Mouse (Mus musculus) activated CD4-positive, CD25-positive, alpha-beta regulatory T cell, adult 4 months (primary cell): Measurements from ENCODE around the gene Naa30. TPM values are rescaled to one million over a fixed set of nuclear protein-coding genes. Genes with fewer than 3 reads are reported as not detected.
A peak's percentile ranks its signal among the peaks of the same experiment; 100 is the strongest.
"Not testable (repeated sequence)": the region's sequence is repeated elsewhere in the genome, so short reads cannot be mapped to it uniquely, and the experiment has no call there.

ENCODE experiments used
- ATAC-seq: one replicate; pipeline ENCODE4 v1.8.0; 2017
- polyA plus RNA-seq, 2 experiments: library from polyadenylated mRNA; unstranded; fragments of 100-300 nt; shearing (Covaris generic); gene quantifications; one replicate each; pipeline ENCODE4 v1.2.1; 2017

Gene Naa30
- polyA plus RNA-seq = 1 to 10 TPM; 6.7 to 9.4 TPM

DNA sequence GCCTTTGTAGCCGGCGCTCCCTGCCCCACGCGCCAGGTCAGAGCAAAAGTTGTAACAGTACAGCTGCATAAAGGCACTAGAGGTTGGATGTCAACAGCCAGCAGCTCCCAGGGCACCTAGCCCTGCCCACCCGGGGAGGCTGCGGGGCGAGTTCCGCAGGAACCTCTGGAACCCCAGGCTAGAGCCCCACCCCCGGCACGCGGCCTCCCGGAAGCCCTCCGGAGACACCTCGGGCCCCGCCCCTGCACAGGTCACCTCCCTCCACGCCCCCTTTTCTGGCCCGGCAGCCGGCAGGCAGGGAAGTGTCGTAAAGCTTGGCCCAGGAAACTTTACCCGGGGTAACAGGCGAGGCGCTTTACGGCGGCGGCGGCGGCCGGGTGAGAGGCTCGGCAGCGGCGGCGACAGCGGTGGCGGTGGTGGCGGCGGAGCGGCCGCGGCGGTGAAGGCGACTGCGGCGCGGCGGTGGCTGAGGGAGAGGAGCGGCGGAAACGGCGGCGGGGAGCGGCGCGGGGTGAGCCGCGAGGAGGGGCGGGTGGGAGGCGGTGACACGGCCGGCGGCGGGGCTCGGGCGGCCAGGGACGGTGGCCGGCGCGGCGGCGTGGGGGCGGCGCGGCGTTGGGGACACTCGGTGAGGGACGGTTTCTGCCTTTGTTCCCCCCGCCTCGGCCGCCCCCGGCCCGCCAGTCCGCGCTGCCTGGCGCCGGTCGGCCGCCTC lies at the start of gene Naa30:
Gene Naa30, plus strand, starts transcription at position 360 of the 715 bp plus-strand sequence.
- ATAC-seq = peak; percentile 88

DNA sequence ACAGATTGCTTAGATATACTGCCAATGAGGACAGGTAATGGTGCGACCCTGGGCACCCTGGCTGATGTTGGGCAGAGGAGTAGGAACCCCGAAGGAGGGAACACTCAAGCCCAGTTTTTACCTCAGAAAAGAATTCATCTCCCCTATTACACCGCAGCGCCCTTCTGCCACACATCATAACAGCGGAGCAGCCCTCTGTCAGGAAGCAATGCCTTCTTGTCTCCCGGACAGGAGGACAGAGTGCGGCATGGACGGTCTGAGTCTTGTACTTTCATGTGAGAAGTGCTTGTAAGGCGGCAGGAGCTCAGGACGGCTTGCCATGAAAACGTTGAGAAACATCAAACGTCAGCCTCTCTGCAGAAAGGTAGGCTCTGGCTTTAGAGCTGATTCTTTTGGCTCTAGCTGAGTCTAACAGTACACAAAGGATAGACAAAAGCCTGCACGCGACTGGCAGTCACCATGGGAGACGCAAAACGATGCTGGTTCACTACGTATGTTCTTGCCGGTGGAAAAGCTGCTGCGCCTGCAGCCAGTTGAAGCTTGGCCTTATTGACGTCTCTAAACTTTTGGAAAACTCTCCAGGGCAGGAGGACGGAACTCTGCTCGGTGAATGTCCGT lies 44.8 kb upstream of the Naa30 start:
- no peak for ATAC-seq

DNA sequence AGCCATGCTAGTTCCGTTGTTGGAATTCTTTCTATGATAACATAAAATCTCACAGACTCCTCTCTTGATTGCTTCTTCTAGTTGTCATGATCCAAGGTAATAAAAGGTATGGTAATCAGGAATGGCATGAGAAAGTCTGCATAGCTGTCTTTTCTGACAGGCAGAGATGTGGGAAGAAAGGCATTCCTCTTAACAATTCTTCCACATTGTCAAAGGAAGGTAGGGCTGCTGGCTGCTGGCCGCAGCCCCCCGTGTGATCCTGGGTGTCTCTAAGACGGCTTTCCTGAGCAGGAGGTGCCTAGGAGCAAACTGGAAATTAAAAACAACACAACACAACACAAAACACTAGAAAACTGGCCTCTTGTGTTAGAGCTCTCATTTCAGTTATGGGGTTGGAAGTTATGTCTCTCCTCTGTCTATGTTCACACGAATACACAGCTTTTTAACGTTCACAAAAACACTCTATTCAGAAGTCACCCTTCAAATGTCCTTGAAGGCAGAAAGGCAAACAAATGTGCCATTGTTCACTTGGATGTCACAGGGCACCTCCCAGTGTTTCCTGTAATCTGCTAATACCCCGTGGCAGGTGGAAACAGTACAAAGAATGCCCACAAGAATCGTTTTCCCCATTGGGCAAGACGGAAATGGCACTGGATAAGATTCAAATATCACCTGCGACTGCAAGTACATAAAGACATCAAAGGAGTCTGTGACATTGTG lies 43.3 kb upstream of the Naa30 start:
- ATAC-seq = no peak

DNA sequence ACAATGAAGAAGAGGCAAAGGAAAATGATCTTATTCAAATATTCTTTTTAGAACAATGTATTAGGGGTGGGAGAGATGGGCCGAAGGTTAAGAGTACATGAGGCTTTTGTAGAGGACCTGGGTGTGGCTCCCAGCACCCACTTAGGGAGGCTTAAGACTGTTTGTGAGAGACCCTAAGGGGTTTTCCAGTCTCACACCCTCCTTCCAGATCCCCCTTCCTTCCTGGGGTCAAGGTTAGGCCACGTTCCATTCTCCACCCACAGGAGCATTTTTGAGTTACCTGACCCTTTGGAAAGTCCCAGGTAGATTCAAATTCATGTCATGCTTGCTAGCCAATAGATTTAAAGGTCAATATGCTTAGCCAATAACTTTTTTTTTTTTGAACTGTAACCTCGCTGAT lies 39.6 kb upstream of the Naa30 start:
- ATAC-seq = no peak

DNA sequence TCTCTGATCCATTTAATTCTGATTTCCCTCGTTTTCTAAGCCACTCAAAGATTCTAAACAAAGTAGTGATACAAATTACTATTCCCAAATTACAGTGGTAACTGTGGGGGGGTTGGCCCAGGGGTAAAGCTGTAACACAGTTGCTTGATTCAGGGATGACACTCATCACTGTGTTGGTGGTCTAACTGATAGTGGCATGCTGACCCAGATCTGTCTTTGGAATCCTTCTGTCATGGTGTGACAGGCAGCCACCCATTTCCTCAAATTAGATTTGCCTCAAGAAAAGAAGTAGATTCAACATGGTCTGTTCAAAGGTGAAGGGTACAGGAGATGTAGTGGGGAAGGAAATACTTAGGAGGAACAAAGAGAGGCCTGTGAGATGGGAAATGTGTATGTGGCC lies 33.9 kb upstream of the Naa30 start:
- ATAC-seq = no peak

DNA sequence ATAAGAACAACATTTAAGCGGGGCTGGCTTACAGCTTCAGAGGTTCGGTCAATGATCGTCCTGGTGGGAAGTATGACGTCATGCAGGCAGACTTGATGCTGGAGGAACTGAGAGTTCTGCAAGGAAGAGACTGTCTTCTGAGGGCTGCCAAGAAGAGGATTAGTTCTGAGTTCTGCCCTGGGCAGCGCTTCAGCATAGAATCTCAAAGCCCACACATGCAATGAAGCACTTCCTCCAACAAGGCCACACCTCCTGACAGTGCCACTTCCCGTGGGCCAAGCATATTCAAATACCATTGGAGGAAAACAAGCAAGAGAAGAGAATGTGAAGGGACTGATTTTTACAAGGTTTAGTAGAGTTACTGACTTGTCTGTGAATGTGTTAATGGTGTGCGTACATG lies 31.3 kb upstream of the Naa30 start:
- no peak for ATAC-seq

DNA sequence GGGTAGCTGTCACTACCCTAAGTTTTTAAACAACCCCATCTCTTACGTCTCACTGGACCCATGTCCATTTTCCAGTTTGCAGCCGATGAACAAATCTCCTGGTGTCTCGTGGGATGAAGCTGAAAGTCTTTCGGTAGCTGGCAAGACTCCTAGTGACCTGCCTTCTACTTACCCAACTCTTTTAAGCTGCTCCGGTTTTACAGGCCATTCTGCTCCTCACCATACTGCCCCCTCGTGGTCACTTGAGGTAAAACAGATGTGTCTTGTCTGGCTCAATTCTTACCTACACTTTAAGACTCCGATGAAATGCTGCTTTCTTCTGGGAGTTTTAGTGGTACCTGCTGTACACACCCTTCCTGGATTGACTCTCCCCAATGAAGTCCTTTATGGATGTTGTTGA lies 18.2 kb upstream of the Naa30 start:
- peak; percentile 72 for ATAC-seq

DNA sequence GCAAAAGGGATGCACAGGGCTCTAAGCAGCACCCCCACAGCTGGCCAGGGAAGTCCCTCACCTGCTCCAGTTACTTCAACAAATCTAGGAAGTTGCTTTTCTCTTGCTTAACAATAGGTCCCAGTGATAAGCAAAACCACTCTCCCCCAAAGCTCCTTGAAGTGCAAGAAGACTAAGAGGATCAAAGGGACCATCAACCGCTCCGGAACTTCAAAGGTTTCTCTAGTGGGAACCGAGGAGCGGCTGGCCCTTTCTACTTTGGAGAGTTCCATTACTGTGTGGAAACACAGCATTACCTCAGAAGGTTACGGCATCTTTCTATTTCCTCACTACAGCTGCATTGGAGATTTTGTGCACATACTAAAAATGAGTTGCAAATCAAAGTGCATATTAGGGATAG lies 16.5 kb upstream of the Naa30 start:
- ATAC-seq = no peak

DNA sequence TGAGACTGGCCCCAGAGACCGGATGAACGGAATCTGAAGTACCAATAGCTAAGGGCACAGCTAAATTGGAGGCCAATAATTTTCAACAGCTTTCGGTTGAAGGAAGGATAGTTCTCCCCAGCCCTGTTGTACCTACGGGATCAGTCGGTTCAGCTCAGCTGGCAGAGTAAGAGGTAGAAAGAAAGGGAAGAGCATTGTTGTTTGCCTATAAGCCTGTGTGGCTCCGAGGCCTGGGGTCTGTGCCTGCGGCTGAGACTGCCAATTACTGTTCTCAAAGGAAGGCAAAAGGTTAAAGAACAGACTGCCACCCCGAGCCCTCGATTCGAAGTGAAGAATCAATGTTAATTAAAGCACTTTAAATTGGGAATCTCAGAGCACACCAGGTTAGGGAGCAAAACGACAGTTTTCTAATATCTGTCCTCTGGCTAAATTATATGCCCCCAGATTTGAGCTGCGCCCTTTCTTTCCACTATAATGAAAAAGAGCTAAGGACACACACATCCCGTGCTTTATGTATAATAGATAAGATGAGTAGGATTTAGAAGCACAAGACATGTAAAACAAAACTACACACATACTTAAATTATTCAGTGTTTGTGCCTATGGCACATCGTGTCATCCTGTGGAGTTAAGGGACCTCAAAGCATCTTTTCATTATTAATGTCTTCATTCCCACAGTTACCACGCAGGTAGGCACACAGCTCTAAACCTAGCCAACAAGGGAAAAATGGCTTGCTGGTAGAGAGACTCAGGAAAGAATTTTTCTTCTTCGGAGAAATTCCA lies 13.7 kb upstream of the Naa30 start:
- ATAC-seq = no peak

DNA sequence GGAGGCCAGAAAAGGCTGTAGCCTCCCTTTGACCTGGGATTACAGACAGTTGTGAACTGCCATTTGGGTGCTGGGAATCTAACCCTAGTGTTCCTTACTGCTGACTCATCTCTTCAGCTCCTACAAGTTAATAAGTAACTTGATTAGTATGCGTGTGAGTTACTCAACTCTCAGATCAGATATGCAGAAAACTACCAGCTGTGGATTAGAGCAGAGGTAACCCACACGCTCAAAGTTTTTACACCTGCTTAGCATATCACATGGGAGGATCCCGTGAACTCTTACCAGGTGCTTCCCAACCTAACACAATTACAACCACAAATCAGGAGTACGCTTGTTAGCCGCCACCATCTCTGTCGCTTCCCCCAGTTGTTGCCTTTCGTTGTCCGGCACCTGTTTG lies 740 bp upstream of the Naa30 start:
- ATAC-seq = no peak

DNA sequence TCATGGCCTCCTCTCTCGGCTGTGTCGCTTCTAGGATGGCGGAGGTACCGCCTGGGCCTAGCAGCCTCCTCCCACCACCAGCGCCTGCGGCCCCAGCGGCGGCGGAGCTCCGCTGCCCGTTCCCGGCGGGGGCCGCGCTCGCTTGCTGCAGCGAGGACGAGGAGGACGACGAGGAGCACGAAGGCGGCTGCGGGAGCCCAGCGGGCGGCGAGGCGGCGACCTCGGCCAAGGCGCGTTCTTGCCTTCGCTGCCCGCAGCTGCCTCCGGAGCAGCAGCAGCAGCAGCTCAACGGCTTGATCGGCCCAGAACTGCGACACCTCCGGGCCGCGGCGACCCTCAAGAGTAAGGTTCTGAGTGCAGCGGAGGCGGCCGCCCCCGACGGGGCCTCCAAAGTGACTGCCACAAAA lies 559 bp downstream of the Naa30 start:
- ATAC-seq = peak; percentile 53

DNA sequence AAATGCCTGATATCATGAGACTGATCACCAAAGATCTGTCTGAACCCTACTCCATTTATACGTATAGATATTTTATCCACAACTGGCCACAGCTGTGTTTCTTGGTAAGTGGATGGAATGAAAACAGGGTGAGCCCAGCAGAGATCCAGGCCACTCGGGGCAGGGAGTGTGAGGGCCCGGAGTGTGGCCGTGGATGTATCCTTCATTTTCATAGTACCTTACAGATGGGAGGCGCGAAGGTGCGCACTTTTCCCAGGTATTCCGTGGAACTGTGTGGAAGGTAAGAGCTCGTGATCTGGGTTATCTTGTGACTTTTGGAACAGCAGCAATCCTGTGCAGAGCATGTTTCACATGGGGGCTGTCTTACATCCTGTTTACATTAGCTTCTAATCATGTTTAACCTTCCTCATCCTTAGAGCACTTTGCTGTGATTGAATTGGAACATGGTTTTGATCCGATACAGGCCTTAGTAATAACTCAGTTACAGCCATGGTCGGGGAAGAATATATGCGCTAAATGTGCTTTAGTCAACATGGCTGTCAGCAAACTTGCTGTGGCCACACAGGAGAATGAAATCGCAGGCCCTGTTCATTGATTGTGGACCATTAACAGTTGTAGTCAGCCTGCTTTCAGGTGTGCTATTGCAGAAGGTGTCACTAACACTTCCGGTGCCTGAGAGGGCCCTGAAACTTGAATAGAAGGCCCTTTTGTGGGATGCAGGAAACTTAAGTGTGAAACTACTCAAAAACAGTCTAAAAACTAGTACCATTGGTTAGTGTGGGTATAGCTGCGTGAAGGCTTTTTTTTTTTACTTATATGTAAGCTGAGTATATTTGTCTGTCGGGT lies 1.5 kb downstream of the Naa30 start:
- ATAC-seq = peak; percentile 9

DNA sequence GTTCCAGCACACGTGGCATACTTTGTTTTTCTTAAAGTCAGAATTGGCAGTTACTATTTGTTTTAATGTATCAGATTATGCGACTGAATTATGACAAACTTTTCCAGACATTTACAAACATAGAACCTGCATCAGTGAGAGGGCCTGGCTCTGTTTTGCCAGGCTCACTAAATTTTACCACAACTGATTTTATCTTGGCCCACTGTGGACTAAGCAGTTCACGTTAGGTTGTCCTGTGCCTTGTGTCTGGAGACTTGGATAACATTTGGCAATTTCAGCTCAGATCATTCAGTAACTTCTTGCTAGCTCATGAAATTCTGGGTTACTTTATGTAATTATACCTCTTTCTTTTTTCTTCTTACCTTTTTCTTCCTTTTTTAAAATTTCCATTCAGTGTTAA lies 7.7 kb downstream of the Naa30 start:
- ATAC-seq = no peak

DNA sequence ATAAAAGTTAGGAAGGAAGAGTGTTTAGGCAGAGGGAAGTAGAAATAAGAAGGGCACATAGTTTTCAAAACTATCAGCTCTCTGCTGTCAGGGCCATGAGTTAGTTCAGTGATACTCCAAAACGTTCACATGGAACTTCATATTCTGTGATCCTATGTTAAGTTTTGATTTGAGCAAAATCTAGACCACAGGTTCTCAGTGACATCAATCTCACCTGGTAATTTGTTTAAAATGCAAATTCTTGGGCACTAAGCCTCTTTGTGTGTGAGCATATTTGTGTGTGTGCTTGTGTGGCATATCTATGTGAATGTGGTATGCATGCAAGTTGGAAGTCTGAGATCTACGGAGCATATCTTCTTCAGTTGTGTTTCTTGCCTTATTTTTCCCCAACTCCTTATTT lies 14.2 kb downstream of the Naa30 start:
- no peak for ATAC-seq

DNA sequence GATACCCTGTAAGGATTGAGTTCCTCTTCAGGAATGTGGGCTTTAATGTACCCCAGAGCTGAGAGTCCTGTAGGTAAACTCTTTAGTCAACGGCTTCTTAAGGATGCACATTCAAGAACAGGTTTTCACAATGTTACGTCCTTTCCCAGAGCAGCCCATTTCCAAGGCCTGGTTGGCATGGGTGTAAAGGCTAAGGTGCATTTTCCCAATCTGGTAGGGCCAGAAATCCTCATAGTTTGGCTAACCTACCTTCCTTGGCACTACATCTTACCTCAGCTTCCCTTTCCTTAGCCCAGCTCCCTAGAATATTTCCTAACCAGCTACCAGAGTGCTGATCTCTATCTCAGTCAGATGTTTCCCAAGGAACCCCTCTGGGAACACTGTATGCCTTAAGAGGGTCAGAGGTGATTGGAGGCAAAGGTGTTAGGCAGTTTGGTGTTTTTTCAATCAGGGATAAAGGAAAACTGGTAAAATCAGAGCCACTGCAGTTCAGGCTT lies 25.1 kb downstream of the Naa30 start:
- ATAC-seq = no peak

DNA sequence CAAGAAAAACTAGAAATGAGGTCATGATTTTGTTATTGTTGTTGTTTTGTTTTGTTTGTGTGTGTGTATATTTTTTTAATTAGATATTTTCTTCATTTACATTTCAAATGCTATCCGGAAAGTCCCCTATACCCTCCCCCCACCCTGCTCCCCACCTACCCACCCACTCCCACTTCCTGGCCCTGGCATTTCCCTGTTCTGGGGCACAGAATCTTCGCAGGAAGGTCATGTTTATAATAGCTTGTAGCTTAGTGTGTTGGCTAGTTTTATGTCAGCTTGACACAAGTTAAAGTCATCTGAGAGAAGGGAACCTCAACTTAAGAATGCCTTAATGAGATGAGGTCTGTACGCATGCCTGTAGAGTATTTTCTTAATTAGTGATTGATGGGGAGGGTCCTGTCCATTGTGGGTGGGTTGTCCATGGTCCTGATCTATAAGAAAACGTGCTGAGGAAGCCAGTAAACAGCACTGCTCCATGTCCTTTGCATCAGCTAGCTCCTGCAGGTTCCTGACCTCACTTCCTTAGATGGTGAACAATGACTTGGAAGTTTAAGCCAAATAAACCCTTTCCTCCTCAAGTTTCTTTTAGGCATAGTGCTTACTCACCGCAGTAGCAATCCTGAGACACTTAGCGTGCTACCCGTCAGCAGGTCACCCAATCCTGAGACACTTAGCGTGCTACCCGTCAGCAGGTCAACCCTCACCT lies 29.2 kb downstream of the Naa30 start:
- ATAC-seq = no peak

DNA sequence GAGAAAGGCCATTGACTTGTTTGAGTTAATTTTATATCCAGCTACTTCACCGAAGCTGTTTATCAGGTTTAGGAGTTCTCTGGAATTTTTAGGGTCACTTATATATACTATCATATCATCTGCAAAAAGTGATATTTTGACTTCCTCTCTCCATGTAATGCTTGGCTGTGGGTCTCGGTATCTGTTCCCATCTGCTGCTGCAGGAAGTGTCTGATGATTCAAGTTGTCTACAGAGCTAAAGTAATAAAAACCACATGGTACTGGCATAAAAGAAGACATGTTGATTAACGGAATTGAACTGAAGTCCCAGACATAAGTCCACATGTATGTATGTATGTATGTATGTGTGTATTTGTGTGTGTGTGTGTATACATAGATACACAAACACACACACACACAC lies 38.2 kb downstream of the Naa30 start:
- not testable (repeated sequence) for ATAC-seq

DNA sequence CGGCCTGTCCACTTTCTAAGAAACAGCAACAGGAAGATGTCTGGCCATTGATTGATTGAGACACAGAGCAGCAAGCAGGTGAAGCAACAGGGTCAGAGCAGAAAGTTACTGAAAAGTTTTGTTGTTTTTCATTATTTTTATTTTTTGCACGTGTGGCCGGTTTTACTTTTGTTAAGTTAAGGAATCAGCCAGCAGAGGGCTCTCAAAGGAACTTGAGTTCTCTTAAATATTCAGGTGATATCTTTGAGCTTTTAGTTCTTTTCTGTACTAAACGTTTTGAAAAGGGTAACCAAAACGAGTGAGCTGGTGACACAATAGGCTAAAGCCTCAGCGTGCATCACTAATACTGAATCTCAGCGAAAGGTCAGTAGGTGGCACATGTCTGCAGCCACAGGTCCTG lies 46.7 kb downstream of the Naa30 start:
- ATAC-seq = no peak

DNA sequence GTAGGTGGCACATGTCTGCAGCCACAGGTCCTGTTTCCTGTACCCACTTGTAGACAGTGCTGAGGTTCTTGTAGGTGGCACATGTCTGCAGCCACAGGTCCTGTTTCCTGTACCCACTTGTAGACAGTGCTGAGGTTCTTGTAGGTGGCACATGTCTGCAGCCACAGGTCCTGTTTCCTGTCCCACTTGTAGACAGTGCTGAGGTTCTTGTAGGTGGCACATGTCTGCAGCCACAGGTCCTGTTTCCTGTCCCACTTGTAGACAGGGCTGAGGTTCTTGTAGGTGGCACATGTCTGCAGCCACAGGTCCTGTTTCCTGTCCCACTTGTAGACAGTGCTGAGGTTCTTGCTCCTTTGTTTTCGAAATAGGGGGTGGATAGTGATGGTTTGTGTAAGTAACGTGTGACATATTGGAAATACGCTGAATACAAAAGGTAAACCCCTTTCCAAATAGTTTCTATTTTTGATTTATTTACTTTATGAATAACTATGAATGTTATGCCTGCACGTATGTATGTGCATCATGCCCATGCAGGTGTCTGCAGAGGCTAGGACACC lies 47.5 kb downstream of the Naa30 start:
- ATAC-seq = not testable (repeated sequence)

DNA sequence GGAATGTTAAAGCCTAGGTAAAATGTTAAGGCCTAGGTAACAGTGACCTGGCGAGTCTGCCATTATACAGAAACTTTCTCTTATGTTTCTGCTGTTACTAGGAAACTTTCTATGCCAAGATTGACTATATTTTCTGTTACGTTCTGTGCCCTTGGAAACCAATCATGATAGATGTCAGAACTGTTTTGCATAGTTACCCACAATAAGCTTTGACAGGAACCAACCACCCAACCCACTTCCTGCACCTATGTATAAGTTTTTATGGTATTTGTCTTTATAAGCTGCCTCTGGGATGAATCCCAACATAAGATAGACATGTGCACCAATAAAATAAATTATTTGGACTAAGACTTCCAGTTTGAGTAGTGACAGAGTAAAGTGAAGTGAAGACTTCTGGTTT lies 49.7 kb downstream of the Naa30 start:
- peak; percentile 93 for ATAC-seq

DNA sequence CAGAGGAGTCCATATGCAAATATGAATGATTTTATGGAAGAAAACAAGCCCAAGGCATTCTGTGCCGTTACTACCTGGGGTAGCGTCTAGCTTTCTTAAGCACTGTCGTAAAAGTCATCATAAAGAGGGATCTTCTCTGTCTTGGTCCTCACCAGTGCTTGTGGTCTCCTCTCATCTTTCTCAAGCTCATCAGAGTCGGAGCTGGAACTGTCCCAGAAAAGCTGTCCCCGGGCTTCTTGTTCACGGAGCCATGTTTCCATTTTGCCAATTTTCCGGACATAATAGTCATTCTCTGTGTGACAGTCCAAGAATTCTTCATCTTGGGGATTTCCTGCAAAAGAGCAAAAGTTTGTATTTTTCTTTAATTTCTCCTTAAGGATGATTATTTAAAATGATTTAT lies 54.4 kb downstream of the Naa30 start:
- ATAC-seq = no peak
